Mouse (Mus musculus): ENCODE measurements at regions not wholly inside any gene's neighbourhood (a gene's known extent, or its start where the extent isn't known, plus 50 kb on each side); places are given as distances from the start of the nearest gene placed in this dataset.
"Not testable (repeated sequence)": the region's sequence is repeated elsewhere in the genome, so short reads cannot be mapped to it uniquely, and the experiment has no call there.

DNA sequence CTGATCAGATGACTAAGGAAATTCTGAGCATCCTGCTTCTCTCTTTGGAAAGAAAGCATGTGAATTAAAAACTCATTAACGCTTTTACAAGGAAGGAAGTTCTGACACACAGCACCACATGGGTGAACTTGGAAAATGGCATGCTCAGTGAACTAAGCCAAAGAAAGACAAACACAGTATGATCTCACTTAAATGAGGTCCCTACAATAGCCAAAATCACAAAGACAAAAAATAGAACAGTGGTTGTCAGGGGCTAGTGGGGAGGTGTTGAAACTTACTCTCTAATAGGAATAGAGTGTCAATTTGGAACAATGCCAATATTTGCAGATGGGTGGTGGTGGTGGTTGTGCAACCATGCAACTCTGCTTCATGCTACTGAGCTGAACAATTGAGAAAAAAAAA is 172.7 kb upstream of the Prkcq start:
- no peak for DNase-seq

DNA sequence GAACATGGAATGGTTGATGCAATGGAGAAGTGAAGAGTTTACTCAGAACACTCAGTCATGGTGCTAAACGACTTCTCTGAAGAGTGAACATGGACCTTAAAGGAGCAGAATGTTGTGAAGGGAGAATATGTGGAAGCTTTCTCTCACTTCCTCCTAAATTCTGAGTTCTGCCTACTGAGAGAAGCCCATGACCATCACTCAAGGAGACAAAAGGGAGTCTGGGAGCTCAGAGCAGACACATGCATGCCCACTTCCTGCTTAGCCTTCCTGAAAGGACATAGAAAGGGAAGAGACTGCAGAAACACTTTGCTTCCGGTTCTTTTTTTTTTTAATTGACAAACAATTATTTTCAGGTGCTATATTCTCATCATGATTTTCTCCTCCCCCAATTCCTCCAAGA is 166.1 kb upstream of the Prkcq start:
- no peak for DNase-seq

DNA sequence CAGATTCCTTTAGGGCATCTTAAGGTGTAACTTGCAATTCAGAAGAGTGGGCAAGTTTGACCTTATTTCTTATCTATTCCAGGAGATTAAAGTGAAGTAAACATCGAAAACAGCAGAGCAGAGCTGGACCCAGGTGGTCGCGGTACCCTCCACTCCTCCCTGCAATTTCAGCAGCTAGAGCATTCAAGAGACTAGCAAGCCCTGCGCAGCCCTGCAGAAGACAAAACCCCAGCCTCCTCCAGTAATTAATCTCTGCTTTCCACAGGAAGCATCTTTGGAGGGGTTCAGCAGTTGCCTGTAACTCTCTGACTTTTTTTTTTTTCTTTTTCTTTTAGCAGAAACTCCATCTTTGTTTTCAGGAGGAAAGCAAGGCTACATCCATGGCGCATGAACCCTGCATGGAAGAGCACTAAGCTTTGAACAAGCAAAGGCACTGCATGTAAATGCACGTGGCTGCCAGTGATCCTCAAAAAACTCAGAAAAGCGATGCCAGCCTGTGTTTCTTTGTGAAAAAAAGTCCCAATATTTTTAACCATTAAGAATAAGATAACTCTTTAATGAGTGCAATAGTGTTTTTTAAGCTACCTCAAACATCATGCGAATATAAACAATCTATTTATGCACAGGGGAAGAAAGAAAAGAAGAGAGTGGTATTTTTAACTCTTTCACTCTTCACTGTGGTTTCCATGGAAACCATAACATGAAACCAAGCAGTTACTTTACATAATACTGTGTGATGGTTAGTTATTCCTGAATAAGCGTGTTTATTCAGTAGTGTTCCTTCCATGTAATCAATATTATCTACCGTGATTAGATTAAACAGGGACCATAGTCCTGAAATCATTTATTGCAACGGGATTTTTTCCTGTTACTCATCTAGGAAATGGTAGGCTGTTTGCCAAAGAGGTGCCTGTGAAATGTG is 160.6 kb upstream of the Prkcq start:
- no peak for DNase-seq

DNA sequence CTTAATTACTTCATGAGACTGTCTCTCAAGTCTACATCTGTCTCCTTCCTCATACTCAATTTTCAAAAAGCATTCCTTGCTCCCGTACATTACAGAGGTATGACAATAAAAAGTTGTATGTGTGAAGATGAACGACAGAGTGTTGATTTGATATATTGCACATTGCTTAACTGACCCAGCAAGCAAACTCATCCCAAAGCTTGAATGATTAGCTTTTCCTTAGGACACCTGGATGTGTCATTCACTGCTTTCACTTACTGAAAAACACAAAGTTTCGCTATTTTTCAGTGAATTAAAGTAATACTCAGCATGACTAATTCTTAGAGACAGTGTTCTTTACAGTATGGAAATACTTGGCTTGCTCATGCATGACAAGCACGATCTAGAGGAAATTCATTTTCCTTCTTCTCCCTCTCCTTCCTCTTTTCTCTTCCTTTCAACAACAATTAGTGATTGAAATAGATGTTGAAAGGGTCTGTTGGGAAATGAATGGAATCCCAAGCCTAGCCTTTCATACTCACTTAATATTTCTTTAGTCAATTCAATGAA is 159.5 kb upstream of the Prkcq start:
- no peak for DNase-seq

GRCm38 (mm10) chr2:11013154-11013553 is 158.8 kb upstream of the Prkcq start:
- no peak for DNase-seq

DNA sequence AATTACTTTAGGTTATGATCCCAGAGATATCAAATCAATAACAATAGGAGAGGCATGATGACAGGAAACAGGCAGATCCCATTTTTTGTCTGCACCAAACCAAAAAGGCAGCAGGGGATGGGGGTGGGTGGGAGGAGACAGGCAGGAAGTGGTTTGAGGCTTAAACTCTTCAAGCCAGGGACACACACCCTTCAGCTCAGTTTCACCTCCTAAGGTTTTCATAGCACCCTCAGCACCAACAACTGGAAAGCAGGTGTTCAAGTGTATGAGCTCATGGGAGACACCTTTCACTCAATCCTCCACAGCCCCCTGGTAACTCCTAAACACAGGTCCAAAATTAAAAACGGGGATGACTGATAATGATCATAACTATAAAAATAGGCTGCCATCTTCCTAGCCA is 155.5 kb upstream of the Prkcq start:
- no peak for DNase-seq

GRCm38 (mm10) chr2:11032891-11033290 is 139.0 kb upstream of the Prkcq start:
- DNase-seq, result no peak

DNA sequence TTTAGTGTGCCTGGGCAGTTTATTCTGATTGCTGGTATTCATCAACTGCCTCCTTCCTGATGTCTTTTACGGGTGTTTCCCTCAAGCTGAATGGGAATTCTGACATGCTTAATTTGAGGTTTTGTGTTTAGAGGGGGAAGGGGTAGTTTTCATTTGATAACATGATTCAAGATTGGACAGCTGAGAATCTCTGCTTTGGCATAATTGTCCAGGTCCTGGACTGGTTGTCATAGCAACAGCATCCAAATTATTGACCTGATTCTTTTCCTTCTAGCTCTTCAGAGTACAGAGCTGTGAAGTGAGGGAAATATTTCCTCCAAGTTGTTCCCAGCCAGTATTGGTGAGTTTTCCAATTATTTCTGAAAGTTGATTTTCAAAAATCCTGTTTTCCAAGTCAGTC is 137.7 kb upstream of the Prkcq start:
- no peak for DNase-seq

DNA sequence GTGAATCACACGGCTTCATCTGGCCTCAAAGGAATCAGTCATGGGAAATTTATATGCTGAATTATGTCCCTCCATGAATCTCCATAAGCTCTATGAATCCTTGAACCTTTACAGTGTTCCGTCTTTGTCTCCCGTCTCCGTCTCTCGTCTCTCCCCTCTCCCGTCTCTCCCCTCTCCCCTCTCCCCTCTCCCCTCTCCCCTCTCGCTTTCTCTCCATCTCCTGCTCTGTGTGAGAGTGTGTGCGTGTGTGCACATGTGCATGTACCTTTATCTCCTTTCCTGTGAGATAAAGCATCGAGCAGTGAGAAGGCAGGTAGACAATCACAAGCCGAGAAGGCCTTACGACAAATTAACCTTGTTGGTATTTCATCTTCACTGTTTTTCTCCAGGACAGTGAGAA is 134.6 kb upstream of the Prkcq start:
- no peak for DNase-seq

GRCm38 (mm10) chr2:11038440-11038839 is 133.5 kb upstream of the Prkcq start:
- DNase-seq, result no peak

GRCm38 (mm10) chr2:11040005-11040404 is 131.9 kb upstream of the Prkcq start:
- DNase-seq, result no peak

GRCm38 (mm10) chr2:11044727-11045274 is 127.1 kb upstream of the Prkcq start:
- DNase-seq, result no peak

DNA sequence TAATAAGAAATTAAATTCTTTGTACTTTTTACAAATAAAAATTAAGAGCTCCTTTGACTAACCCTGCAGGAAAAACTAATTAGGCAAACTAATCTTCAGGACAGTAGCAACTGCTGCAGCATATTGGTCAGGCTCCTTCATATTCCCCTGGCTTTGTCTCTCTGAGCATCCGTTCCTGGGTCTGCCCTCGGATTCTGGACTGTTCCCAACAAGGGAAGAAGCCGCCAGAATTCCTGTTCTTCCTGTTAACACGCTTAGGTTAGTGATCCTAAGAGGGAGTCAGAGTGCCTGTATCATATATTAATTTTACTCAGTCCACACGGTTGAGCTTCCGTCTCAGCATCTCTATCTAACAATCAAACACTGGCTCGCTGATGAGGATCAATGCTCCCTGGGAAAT is 120.3 kb upstream of the Prkcq start:
- no peak for DNase-seq

DNA sequence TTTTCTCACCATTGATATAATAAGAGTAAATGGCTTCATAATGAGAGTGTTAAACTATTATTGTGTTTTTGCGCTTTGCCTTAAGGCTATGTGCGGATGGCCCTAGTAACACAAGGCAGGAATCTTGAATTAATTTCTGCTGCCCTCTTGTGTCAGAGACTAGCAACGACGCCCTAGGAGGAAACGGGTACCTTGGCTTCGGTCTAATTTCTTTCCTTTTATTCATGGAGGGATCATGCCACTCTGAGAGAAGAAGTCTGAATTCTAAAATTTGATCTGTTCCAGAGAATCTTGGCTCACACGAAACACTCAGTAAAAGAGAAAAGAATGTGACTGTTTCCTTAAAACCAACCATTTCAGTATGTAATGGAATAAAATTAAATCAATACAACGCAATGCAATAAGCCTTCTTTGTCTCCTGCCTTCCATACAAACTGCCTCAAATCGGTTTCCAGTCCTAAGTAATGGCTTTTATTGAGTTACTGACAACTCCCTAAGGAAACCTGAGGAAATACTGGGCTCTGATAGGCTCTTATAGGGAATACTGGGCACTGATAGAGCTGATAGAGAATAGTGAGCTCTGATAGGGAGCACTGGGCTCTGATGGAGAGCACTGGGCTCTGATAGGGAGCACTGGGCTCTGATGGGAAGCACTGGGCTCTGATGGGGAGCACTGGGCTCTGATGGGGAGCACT is 112.0 kb upstream of the Prkcq start:
- peak; percentile 2 for DNase-seq

DNA sequence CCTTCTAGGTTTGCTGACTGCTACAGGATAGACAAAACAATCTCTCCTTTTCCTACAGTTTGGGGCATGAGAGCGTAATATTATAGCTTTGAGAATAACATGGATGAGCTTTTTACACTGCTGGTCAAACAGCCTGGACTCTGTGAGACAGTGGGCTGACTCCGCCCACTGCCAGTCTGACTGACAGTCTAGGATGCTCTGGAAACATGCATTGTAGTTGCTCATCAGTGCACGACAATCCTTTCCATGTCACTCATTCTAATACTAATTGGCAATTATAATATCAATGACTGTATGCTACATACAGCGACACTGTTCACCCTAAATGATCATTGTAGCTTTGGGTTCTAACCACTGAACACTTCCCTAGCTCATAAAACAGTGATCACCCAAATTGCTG is 104.5 kb upstream of the Prkcq start:
- no peak for DNase-seq

GRCm38 (mm10) chr2:11083536-11083935 is 88.4 kb upstream of the Prkcq start:
- no peak for DNase-seq

DNA sequence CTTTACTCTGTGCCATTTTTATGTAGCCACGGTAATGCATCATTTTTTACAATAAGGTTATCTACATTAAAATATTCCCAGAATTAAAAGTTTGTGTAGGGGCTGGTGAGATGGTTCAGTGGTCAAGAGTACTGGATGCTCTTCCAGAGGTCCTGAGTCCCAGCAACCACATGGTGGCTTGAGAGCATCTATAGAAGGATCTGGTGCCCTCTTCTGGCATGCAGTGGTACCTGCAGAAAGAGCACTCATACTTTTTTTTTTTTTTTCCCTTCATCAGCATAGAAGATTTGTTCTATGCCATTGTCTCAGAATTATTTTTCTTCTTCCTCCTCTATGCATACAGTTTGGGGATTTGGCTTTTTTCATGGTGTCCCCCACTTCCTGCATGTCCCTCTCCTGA is 84.9 kb upstream of the Prkcq start:
- no peak for DNase-seq

- DNase-seq, result not testable (repeated sequence)
Measured at GRCm38 (mm10) chr2:11099834-11100622, 71.9 kb upstream of the Prkcq start.

- no peak for DNase-seq
Measured at GRCm38 (mm10) chr2:11113191-11113590, 58.7 kb upstream of the Prkcq start.

DNA sequence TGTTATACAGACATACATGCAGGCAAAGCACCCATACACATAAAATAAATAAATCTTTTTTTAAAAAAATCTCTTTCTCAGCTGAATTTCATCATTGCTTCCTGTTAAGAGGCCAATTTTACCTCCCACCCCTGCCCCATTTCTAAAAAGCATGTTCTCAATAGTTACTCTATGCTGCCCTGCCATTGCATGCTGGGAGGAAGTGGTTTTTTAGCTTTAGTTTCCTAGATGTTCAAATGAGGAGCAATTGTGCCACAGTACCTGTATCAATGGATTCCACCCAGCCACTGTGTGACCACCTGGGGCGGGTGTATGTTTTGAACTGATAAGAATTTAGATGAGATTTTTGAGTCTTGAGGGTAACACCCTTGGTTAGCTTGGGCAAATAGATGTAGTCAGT is 53.3 kb upstream of the Prkcq start:
- DNase-seq, result no peak

GRCm38 (mm10) chr2:11119301-11119700 is 52.6 kb upstream of the Prkcq start:
- DNase-seq, result no peak
